Mouse (Mus musculus) ES-E14 (cell line): ENCODE data around the gene Hrnr. TPM values are rescaled to one million over a fixed set of nuclear protein-coding genes. Genes with fewer than 3 reads are reported as not detected.

Experiments used
- DNase-seq: peaks from one replicate; pipeline ENCODE4 v3.0.0-alpha.2; 2013; ENCODE audit warnings: low read depth, low spot score
- H3K27ac ChIP-seq: 2 replicates; pipeline ENCODE4 v1.5.1; 2012; ENCODE audit warnings: low read depth, mild to moderate bottlenecking, low read length, moderate library complexity, mixed read lengths; ENCODE audit not compliant: poor library complexity, insufficient read depth, severe bottlenecking
- H3K36me3 ChIP-seq: 2 replicates; pipeline ENCODE4 v1.6.1; 2012; ENCODE audit warnings: mild to moderate bottlenecking, low read length, moderate library complexity, mixed read lengths; ENCODE audit not compliant: control insufficient read depth, poor library complexity, insufficient read depth, severe bottlenecking
- H3K4me1 ChIP-seq, 2 experiments: fragments of 150-350 bp in 1 of 2; sonication (generic) in 1 of 2; 2 replicates each; pipeline ENCODE4 v1.6.1; 2012; ENCODE audit warnings: low read length in 2 of 2, mild to moderate bottlenecking in 1 of 2, mixed read lengths in 1 of 2; ENCODE audit not compliant: control insufficient read depth in 2 of 2, insufficient read depth in 2 of 2, poor library complexity in 1 of 2
- H3K4me3 ChIP-seq, 2 experiments: fragments of 150-350 bp in 1 of 2; sonication (generic) in 1 of 2; 2 replicates each; pipeline ENCODE4 v1.5.1; 2012; ENCODE audit warnings: low read length in 2 of 2, low read depth in 1 of 2, mild to moderate bottlenecking in 1 of 2, mixed read lengths in 1 of 2; ENCODE audit not compliant: insufficient read depth in 1 of 2, poor library complexity in 1 of 2, severe bottlenecking in 1 of 2
- H3K9ac ChIP-seq: 2 replicates; pipeline ENCODE4 v1.6.1; 2012; ENCODE audit warnings: low read depth, mild to moderate bottlenecking, low read length, mixed read lengths; ENCODE audit not compliant: poor library complexity, insufficient read depth, severe bottlenecking
- H3K9me3 ChIP-seq: fragments of 150-350 bp; sonication (generic); 2 replicates; pipeline ENCODE4 v1.6.1; 2012; ENCODE audit warnings: low read depth, mild to moderate bottlenecking, low read length; ENCODE audit not compliant: control insufficient read depth, insufficient read depth
- CHD2 ChIP-seq: IDR thresholded peaks from 2 replicates; pipeline ENCODE4 v1.6.1; 2014; ENCODE audit warnings: mild to moderate bottlenecking, low read depth, low read length, inconsistent platforms
- HCFC1 ChIP-seq: IDR thresholded peaks from 2 replicates; pipeline ENCODE4 v1.6.1; 2012; ENCODE audit warnings: low read length, inconsistent platforms, borderline replicate concordance; ENCODE audit not compliant: insufficient read depth
- MAFK ChIP-seq: IDR thresholded peaks from 2 replicates; pipeline ENCODE4 v1.6.1; 2014; ENCODE audit warnings: mild to moderate bottlenecking, low read depth, low read length, inconsistent platforms; ENCODE audit not compliant: insufficient read depth
- ZC3H11A ChIP-seq: IDR thresholded peaks from 2 replicates; pipeline ENCODE4 v1.6.1; 2012; ENCODE audit warnings: low read depth, mild to moderate bottlenecking, inconsistent platforms, low read length, borderline replicate concordance
- ZNF384 ChIP-seq: IDR thresholded peaks from 2 replicates; pipeline ENCODE4 v1.6.1; 2012; ENCODE audit warnings: low read depth, low read length, inconsistent platforms
- in situ Hi-C, 2 experiments: fragments of 600-800 bp; cut with MboI; formaldehyde crosslinking; loops; one replicate each; pipeline ENCODE4 v1.15.1; 2025; ENCODE audit warnings: low sequenced_read_pairs in 2 of 2, inconsistent platforms in 1 of 2; ENCODE audit not compliant: unreplicated experiment in 2 of 2
- total RNA-seq: library from RNA; depleted of rRNA; stranded (reverse); fragments of 300-350 nt; gene quantifications from 2 replicates; pipeline ENCODE4 v1.2.3, GENCODE M21; 2012; rRNA removed

The Hrnr gene
- not detected in 2 replicates for total RNA-seq

- Histone ChIP-seq H3K27ac (no peak within 1 kb of the TSS), H3K4me3 (no peak within 1 kb of the TSS), H3K36me3 (no peaks in the 10 kb centered on the region), H3K9me3 (no peaks in the 10 kb centered on the region), H3K4me1 (no peaks in the 10 kb centered on the region), H3K9ac (no peak within 1 kb of the TSS)
- TF ChIP-seq ZNF384 = no peak
- TF ChIP-seq HCFC1 = no peak
- TF ChIP-seq ZC3H11A = no peak
- TF ChIP-seq MAFK = no peak
- TF ChIP-seq CHD2 = no peak
- in situ Hi-C loops = loop anchor here in 1 of 2 experiments (25.0 kb wide), 1 partner anchor 207 kb away; no protein-coding TSS in a partner anchor
- DNase-seq = no peak
Observed at GRCm38 (mm10) chr3:93319449-93319848, at the start of gene Hrnr. TSS of gene Hrnr (plus strand) at chr3:93319749.

- no peaks in the 10 kb centered on the region for H3K4me1 ChIP-seq
- H3K36me3 ChIP-seq = no peaks in the 10 kb centered on the region
- DNase-seq = no peak
- in situ Hi-C loops = no loop called here
- H3K9me3 ChIP-seq = no peaks in the 10 kb centered on the region
- TF ChIP-seq HCFC1 = no peak
- TF ChIP-seq CHD2 = no peak
- TF ChIP-seq ZC3H11A = no peak
- no peak for TF ChIP-seq ZNF384
- TF ChIP-seq MAFK = no peak
- H3K9ac ChIP-seq = no peak within 1 kb of the TSS
- no peak within 1 kb of the TSS for H3K4me3 ChIP-seq
- no peak within 1 kb of the TSS for H3K27ac ChIP-seq
Observed at GRCm38 (mm10) chr3:93273223-93273622, 46.3 kb upstream of the Hrnr start, which contains the start of gene Flg. TSS of gene Flg (plus strand) at chr3:93273523.

- no peak overlapping the region for H3K4me3 ChIP-seq
- H3K9me3 ChIP-seq = no peaks in the 10 kb centered on the region
- no peak overlapping the region for H3K27ac ChIP-seq
- in situ Hi-C loops = no loop called here
- no peak for TF ChIP-seq CHD2
- TF ChIP-seq MAFK = no peak
- no peak for TF ChIP-seq ZNF384
- H3K4me1 ChIP-seq = no peaks in the 10 kb centered on the region
- DNase-seq = no peak
- no peak overlapping the region for H3K9ac ChIP-seq
- H3K36me3 ChIP-seq = no peaks in the 10 kb centered on the region
Observed at GRCm38 (mm10) chr3:93297542-93297941, 22.0 kb upstream of the Hrnr start.

DNA sequence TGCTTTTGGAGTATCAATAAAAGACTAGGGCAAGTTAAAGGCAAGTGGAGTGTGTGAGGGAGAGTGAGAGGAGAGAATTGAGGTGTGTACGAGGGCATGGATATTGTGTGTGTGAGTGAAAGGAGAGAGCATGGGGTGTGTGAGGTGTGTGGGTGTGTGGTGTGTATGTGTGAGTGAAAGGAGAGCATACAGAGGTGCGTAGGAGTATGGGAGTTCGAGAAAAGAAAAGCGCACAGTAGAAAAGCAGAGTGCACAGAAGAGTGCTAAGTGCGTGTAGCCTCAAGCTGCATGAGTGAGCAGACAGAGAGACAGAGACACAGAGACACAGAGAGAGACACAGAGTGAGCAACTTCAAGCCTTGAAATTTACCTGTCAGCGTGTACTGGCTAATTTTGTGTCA lies 19.7 kb upstream of the Hrnr start:
- Histone ChIP-seq H3K9ac (no peak overlapping the region), H3K36me3 (no peaks in the 10 kb centered on the region), H3K4me1 (no peaks in the 10 kb centered on the region), H3K27ac (no peak overlapping the region), H3K9me3 (no peaks in the 10 kb centered on the region), H3K4me3 (no peak overlapping the region)
- TF ChIP-seq ZNF384 = no peak
- no peak for TF ChIP-seq HCFC1
- no peak for TF ChIP-seq MAFK
- no peak for TF ChIP-seq ZC3H11A
- TF ChIP-seq CHD2 = no peak
- DNase-seq = no peak
- in situ Hi-C loops = loop anchor here (10.0 to 25.0 kb wide), 2 partner anchors 185 to 188 kb away; no protein-coding TSS in a partner anchor

GRCm38 (mm10) chr3:93301896-93302295 lies 17.7 kb upstream of the Hrnr start:
- Histone ChIP-seq H3K9ac (no peak overlapping the region), H3K4me3 (no peak overlapping the region), H3K9me3 (no peaks in the 10 kb centered on the region), H3K27ac (no peak overlapping the region), H3K36me3 (no peaks in the 10 kb centered on the region), H3K4me1 (no peaks in the 10 kb centered on the region)
- TF ChIP-seq CHD2 = no peak
- TF ChIP-seq ZNF384 = no peak
- no peak for TF ChIP-seq ZC3H11A
- no peak for TF ChIP-seq HCFC1
- no peak for TF ChIP-seq MAFK
- no peak for DNase-seq
- in situ Hi-C loops = loop anchor here (10.0 to 25.0 kb wide), 2 partner anchors 187 to 190 kb away; no protein-coding TSS in a partner anchor
